Mouse (Mus musculus): ENCODE data around the gene Gpr153. TPM values are rescaled to one million over a fixed set of nuclear protein-coding genes. Genes with fewer than 3 reads are reported as not detected.

Gene Gpr153
- polyA plus RNA-seq, 1 experiment: 6.5 TPM

- Histone ChIP-seq H3K79me2 (ENCODE audit: control insufficient read depth, insufficient read depth) (peaks cover 10% of the 10 kb centered on the region), H3K4me3 (no peak overlapping the region)
Measured at GRCm38 (mm10) chr4:152302012-152302411, 28.0 kb downstream of the Gpr153 start.

DNA sequence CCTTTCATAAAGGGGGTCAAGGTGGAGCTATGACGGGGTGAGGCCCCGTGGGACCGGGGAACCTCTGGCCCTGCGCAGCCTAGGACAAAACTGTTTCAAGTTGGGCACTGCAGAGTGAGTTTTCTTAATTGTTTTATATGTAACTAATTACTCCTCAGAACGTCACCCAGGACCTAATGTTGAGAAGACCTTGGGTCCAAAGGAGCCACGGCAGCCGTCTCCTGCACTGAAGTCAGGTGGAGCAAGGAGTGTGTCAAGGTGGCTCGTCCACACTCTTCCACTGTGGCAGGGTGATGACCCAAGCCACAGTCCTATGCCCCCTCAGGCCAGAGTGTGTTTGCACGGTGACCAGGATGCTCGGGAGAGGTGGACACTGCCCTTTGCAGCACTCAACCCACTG is 29.1 kb downstream of the Gpr153 start:
- peaks cover 5% of the 10 kb centered on the region for H3K79me2 ChIP-seq (ENCODE audit: control insufficient read depth, insufficient read depth)
- H3ac ChIP-seq (ENCODE audit: control insufficient read depth, insufficient read length): no peak overlapping the region
- TF ChIP-seq POLR2AphosphoS2 (IDR thresholded peaks at IDR 0.05; ENCODE audit: insufficient read length, low read depth): no peak
- no peak for TF ChIP-seq MYOG (IDR thresholded peaks at IDR 0.05; ENCODE audit: control insufficient read depth in 1 of 3, insufficient read depth in 1 of 3, insufficient read length in 2 of 3, low read depth in 2 of 3)
- no peak for TF ChIP-seq REST (IDR thresholded peaks at IDR 0.05; ENCODE audit: insufficient read depth, insufficient read length)
- TF ChIP-seq TCF3 (IDR thresholded peaks at IDR 0.05; ENCODE audit: insufficient read length, low read depth): no peak
- no peak for TF ChIP-seq CEBPB (IDR thresholded peaks at IDR 0.05; ENCODE audit: insufficient read depth, poor library complexity, severe bottlenecking)
- no peak for TF ChIP-seq POLR2A (IDR thresholded peaks at IDR 0.05; ENCODE audit: insufficient read length, low read depth)
- no peak for TF ChIP-seq MAX (IDR thresholded peaks at IDR 0.05; ENCODE audit: low read depth)
- no peak for TF ChIP-seq MYOD1 (IDR thresholded peaks at IDR 0.05; ENCODE audit: control insufficient read depth in 1 of 3, insufficient read length in 2 of 3, low read depth in 2 of 3)
- TF ChIP-seq SRF (IDR thresholded peaks at IDR 0.05; ENCODE audit: control insufficient read depth, insufficient read length, low read depth): no peak
- no peak for TF ChIP-seq USF1 (IDR thresholded peaks at IDR 0.05; ENCODE audit: low read depth)
- no peak for TF ChIP-seq E2F4 (IDR thresholded peaks at IDR 0.05; ENCODE audit: insufficient read depth)
- no peak for TF ChIP-seq TCF12 (IDR thresholded peaks at IDR 0.05; ENCODE audit: insufficient read depth, poor library complexity, severe bottlenecking)
- no peaks in the 10 kb centered on the region for H3K36me3 ChIP-seq (ENCODE audit: control insufficient read depth, insufficient read depth)
- H3K4me2 ChIP-seq (ENCODE audit: low read depth): no peak overlapping the region
- no peaks in the 10 kb centered on the region for H3K27me3 ChIP-seq (ENCODE audit: control insufficient read depth, insufficient read depth, insufficient read length)
- no peak overlapping the region for H3K4me3 ChIP-seq

More at GRCm38 (mm10) chr4:152302012-152302411, 28.0 kb downstream of the Gpr153 start:
- TF ChIP-seq REST (IDR thresholded peaks at IDR 0.05; ENCODE audit: insufficient read depth, insufficient read length) (no peak), SRF (IDR thresholded peaks at IDR 0.05; ENCODE audit: control insufficient read depth, insufficient read length, low read depth) (no peak), MAX (IDR thresholded peaks at IDR 0.05; ENCODE audit: low read depth) (no peak), MYOG (IDR thresholded peaks at IDR 0.05; ENCODE audit: control insufficient read depth in 1 of 3, insufficient read depth in 1 of 3, insufficient read length in 2 of 3, low read depth in 2 of 3) (no peak), TCF12 (IDR thresholded peaks at IDR 0.05; ENCODE audit: insufficient read depth, poor library complexity, severe bottlenecking) (no peak), POLR2A (IDR thresholded peaks at IDR 0.05; ENCODE audit: insufficient read length, low read depth) (no peak), TCF3 (IDR thresholded peaks at IDR 0.05; ENCODE audit: insufficient read length, low read depth) (no peak), E2F4 (IDR thresholded peaks at IDR 0.05; ENCODE audit: insufficient read depth) (no peak), CEBPB (IDR thresholded peaks at IDR 0.05; ENCODE audit: insufficient read depth, poor library complexity, severe bottlenecking) (no peak), USF1 (IDR thresholded peaks at IDR 0.05; ENCODE audit: low read depth) (no peak)
- H3K27me3 ChIP-seq (ENCODE audit: control insufficient read depth, insufficient read depth, insufficient read length): no peaks in the 10 kb centered on the region
- H3K4me2 ChIP-seq (ENCODE audit: low read depth): no peak overlapping the region
- H3K36me3 ChIP-seq (ENCODE audit: control insufficient read depth, insufficient read depth): no peaks in the 10 kb centered on the region
- no peak overlapping the region for H3ac ChIP-seq (ENCODE audit: control insufficient read depth, insufficient read length)

- Histone ChIP-seq H3K36me3 (ENCODE audit: control insufficient read depth, insufficient read depth) (no peaks in the 10 kb centered on the region), H3K79me2 (ENCODE audit: control insufficient read depth, insufficient read depth) (no peaks in the 10 kb centered on the region), H3K4me2 (ENCODE audit: low read depth) (no peak overlapping the region), H3K4me3 (no peak overlapping the region), H3K27me3 (ENCODE audit: control insufficient read depth, insufficient read depth, insufficient read length) (no peaks in the 10 kb centered on the region), H3ac (ENCODE audit: control insufficient read depth, insufficient read length) (no peak overlapping the region)
- TF ChIP-seq USF1 (IDR thresholded peaks at IDR 0.05; ENCODE audit: low read depth) (no peak), REST (IDR thresholded peaks at IDR 0.05; ENCODE audit: insufficient read depth, insufficient read length) (no peak), TCF12 (IDR thresholded peaks at IDR 0.05; ENCODE audit: insufficient read depth, poor library complexity, severe bottlenecking) (no peak), MYOD1 (IDR thresholded peaks at IDR 0.05; ENCODE audit: control insufficient read depth in 1 of 3, insufficient read length in 2 of 3, low read depth in 2 of 3) (no peak), TCF3 (IDR thresholded peaks at IDR 0.05; ENCODE audit: insufficient read length, low read depth) (no peak), E2F4 (IDR thresholded peaks at IDR 0.05; ENCODE audit: insufficient read depth) (no peak), CEBPB (IDR thresholded peaks at IDR 0.05; ENCODE audit: insufficient read depth, poor library complexity, severe bottlenecking) (no peak), POLR2A (IDR thresholded peaks at IDR 0.05; ENCODE audit: insufficient read length, low read depth) (no peak), MYOG (IDR thresholded peaks at IDR 0.05; ENCODE audit: control insufficient read depth in 1 of 3, insufficient read depth in 1 of 3, insufficient read length in 2 of 3, low read depth in 2 of 3) (no peak), POLR2AphosphoS2 (IDR thresholded peaks at IDR 0.05; ENCODE audit: insufficient read length, low read depth) (no peak), SRF (IDR thresholded peaks at IDR 0.05; ENCODE audit: control insufficient read depth, insufficient read length, low read depth) (no peak), MAX (IDR thresholded peaks at IDR 0.05; ENCODE audit: low read depth) (no peak)
Measured at GRCm38 (mm10) chr4:152304685-152305084, 30.7 kb downstream of the Gpr153 start.

DNA sequence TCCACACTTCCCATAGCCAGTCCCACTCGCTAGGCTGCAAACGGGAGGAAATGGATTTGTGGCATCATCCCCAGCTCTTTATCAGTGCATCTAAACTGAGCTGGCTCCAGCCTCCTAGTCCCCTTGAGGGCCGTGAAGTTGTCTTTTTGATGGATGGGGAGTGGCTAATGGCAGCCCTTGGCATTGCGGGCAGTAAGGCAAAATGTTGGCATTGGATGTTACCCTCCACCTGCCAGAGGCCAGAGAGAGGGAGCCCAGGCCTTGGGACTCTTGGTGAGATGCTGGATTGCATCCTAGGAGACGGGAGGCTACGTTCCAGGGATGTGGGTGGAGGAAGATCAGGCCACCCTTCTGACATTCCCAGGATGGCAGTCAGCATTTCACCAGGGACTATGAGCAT is 32.0 kb downstream of the Gpr153 start:
- Histone ChIP-seq H3K27me3 (ENCODE audit: control insufficient read depth, insufficient read depth, insufficient read length) (no peaks in the 10 kb centered on the region), H3ac (ENCODE audit: control insufficient read depth, insufficient read length) (no peak overlapping the region), H3K36me3 (ENCODE audit: control insufficient read depth, insufficient read depth) (no peaks in the 10 kb centered on the region), H3K79me2 (ENCODE audit: control insufficient read depth, insufficient read depth) (no peaks in the 10 kb centered on the region), H3K4me3 (no peak overlapping the region), H3K4me2 (ENCODE audit: low read depth) (no peak overlapping the region)
- no peak for TF ChIP-seq POLR2AphosphoS2 (IDR thresholded peaks at IDR 0.05; ENCODE audit: insufficient read length, low read depth)
- TF ChIP-seq E2F4 (IDR thresholded peaks at IDR 0.05; ENCODE audit: insufficient read depth): no peak
- TF ChIP-seq MAX (IDR thresholded peaks at IDR 0.05; ENCODE audit: low read depth): no peak
- TF ChIP-seq CEBPB (IDR thresholded peaks at IDR 0.05; ENCODE audit: insufficient read depth, poor library complexity, severe bottlenecking): no peak
- no peak for TF ChIP-seq TCF12 (IDR thresholded peaks at IDR 0.05; ENCODE audit: insufficient read depth, poor library complexity, severe bottlenecking)

GRCm38 (mm10) chr4:152307542-152307941 is 33.5 kb downstream of the Gpr153 start:
- H3K79me2 ChIP-seq (ENCODE audit: control insufficient read depth, insufficient read depth): no peaks in the 10 kb centered on the region
- no peak overlapping the region for H3K4me2 ChIP-seq (ENCODE audit: low read depth)
- H3K36me3 ChIP-seq (ENCODE audit: control insufficient read depth, insufficient read depth): no peaks in the 10 kb centered on the region
- H3K4me3 ChIP-seq: no peak overlapping the region
- no peaks in the 10 kb centered on the region for H3K27me3 ChIP-seq (ENCODE audit: control insufficient read depth, insufficient read depth, insufficient read length)
- no peak overlapping the region for H3ac ChIP-seq (ENCODE audit: control insufficient read depth, insufficient read length)
- no peak for TF ChIP-seq POLR2A (IDR thresholded peaks at IDR 0.05; ENCODE audit: insufficient read length, low read depth)
- no peak for TF ChIP-seq TCF12 (IDR thresholded peaks at IDR 0.05; ENCODE audit: insufficient read depth, poor library complexity, severe bottlenecking)
- TF ChIP-seq CEBPB (IDR thresholded peaks at IDR 0.05; ENCODE audit: insufficient read depth, poor library complexity, severe bottlenecking): no peak
- no peak for TF ChIP-seq SRF (IDR thresholded peaks at IDR 0.05; ENCODE audit: control insufficient read depth, insufficient read length, low read depth)
- TF ChIP-seq MYOG (IDR thresholded peaks at IDR 0.05; ENCODE audit: control insufficient read depth in 1 of 3, insufficient read depth in 1 of 3, insufficient read length in 2 of 3, low read depth in 2 of 3): no peak
- no peak for TF ChIP-seq POLR2AphosphoS2 (IDR thresholded peaks at IDR 0.05; ENCODE audit: insufficient read length, low read depth)
- no peak for TF ChIP-seq MYOD1 (IDR thresholded peaks at IDR 0.05; ENCODE audit: control insufficient read depth in 1 of 3, insufficient read length in 2 of 3, low read depth in 2 of 3)
- TF ChIP-seq REST (IDR thresholded peaks at IDR 0.05; ENCODE audit: insufficient read depth, insufficient read length): no peak
- no peak for TF ChIP-seq E2F4 (IDR thresholded peaks at IDR 0.05; ENCODE audit: insufficient read depth)
- TF ChIP-seq TCF3 (IDR thresholded peaks at IDR 0.05; ENCODE audit: insufficient read length, low read depth): no peak
- no peak for TF ChIP-seq USF1 (IDR thresholded peaks at IDR 0.05; ENCODE audit: low read depth)
- no peak for TF ChIP-seq MAX (IDR thresholded peaks at IDR 0.05; ENCODE audit: low read depth)
